Mouse (Mus musculus) left cerebral cortex, adult 18-20 months (tissue): ENCODE data around the gene Nme3. TPM values are rescaled to one million over a fixed set of nuclear protein-coding genes. Genes with fewer than 3 reads are reported as not detected.
A peak's percentile ranks its signal among the peaks of the same experiment; 100 is the strongest.
"Not testable (repeated sequence)": the region's sequence is repeated elsewhere in the genome, so short reads cannot be mapped to it uniquely, and the experiment has no call there.

Source experiments
- DNase-seq, 2 experiments: peaks; one replicate each; pipeline ENCODE4 v3.0.0; 2021 to 2022; ENCODE audit warnings: low spot score in 2 of 2, mixed read lengths in 1 of 2
- total RNA-seq, 2 experiments: library from RNA; stranded (reverse); gene quantifications; 2 replicates each; pipeline ENCODE4 v1.2.3; 2021

Gene Nme3
- total RNA-seq, 2 experiments from 2014 or later = 51.8 to 54.1 TPM

GRCm38 (mm10) chr17:24898041-24898854 is 1.9 kb downstream of the Nme3 start:
- DNase-seq = no peak

DNA sequence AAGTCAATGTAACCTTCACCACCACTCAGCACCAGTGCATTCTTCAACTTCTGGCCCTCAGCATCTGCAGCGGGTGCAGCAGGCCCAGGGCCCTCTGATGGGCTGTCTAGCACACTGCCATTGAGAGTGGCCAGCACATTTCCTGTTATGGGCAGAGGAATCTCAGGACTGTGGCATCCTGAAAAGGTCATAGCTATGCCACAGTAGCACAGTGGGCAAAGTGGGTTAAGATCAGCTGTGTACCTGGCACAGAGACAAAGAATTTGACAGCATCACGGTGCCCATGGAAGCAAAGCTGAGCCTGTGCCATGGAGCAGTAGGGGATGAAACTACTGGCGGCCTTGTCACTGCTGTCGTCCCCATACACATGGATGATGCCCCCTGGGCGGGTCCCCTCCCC is 2.9 kb downstream of the Nme3 start:
- DNase-seq = no peak

GRCm38 (mm10) chr17:24900014-24900413 is 3.7 kb downstream of the Nme3 start:
- no peak for DNase-seq

- no peak for DNase-seq
Observed at GRCm38 (mm10) chr17:24902124-24902523, 5.8 kb downstream of the Nme3 start.

- DNase-seq = no peak
Observed at GRCm38 (mm10) chr17:24902671-24903474, 6.6 kb downstream of the Nme3 start.

GRCm38 (mm10) chr17:24903767-24904166 is 7.5 kb downstream of the Nme3 start:
- no peak for DNase-seq

- no peak for DNase-seq
Observed at GRCm38 (mm10) chr17:24907591-24907990, 11.3 kb downstream of the Nme3 start.

- DNase-seq = no peak
Observed at GRCm38 (mm10) chr17:24913984-24914383, 17.7 kb downstream of the Nme3 start.

- no peak for DNase-seq
Observed at GRCm38 (mm10) chr17:24923246-24923645, 26.9 kb downstream of the Nme3 start.

GRCm38 (mm10) chr17:24929506-24929905 is 33.2 kb downstream of the Nme3 start:
- DNase-seq = no peak

DNA sequence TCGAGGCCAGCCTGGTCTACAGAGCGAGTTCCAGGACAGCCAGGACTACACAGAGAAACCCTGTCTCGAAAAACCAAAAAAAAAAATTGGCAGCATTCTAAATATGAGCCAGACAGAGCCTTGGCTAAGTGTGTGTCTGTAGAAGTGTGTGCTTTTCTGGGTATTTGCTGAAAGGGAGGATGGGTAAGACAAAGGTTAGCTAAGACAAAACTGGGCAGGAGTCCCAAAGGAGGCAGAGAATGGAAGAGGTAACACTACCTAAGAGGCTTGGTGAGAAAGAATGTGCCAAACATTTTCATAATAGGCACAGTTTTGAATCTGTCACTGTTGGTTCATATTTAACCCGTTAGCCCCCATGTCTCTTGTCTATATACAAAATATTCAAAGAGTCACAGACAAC is 36.1 kb downstream of the Nme3 start:
- no peak for DNase-seq

DNA sequence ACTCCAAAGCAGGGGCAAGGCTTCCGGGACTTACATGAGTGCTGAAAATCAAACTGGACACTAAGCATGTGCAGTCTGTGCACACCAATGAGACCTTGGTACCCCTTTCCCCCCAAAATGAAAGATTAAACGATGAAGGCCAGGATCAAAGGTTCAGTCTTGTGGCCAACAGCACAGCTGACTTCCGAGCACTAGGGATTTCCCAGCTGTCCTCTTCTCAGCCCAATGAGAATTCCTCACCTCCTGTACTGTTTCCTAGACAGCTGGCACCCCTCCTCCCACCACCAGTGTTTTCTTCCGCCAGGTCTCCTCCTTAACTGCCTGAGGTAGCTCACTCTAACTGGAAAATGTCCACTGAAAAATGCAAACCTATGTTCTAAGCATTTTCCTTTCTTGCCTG is 36.9 kb downstream of the Nme3 start:
- no peak for DNase-seq

GRCm38 (mm10) chr17:24934926-24935325 is 38.6 kb downstream of the Nme3 start:
- no peak for DNase-seq

DNA sequence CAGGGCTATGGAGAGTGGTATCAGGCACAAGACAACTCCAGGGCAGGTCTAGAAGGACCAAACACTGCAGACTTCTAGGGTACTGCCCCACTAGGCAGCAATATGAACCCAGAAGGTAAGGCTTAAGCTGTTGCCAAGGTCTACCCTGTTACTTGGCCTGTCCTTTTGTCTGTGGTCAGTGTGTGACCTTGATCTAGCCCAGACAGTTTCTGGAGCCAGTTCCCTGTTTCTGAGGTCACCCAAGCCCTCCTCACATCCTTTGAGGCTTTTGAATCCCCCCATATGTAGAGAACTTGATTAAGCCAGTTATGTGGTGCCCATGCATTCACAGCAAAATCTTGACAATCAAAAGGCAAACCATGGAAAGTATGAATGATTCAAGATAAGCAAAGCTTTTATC is 39.4 kb downstream of the Nme3 start:
- DNase-seq = no peak

DNA sequence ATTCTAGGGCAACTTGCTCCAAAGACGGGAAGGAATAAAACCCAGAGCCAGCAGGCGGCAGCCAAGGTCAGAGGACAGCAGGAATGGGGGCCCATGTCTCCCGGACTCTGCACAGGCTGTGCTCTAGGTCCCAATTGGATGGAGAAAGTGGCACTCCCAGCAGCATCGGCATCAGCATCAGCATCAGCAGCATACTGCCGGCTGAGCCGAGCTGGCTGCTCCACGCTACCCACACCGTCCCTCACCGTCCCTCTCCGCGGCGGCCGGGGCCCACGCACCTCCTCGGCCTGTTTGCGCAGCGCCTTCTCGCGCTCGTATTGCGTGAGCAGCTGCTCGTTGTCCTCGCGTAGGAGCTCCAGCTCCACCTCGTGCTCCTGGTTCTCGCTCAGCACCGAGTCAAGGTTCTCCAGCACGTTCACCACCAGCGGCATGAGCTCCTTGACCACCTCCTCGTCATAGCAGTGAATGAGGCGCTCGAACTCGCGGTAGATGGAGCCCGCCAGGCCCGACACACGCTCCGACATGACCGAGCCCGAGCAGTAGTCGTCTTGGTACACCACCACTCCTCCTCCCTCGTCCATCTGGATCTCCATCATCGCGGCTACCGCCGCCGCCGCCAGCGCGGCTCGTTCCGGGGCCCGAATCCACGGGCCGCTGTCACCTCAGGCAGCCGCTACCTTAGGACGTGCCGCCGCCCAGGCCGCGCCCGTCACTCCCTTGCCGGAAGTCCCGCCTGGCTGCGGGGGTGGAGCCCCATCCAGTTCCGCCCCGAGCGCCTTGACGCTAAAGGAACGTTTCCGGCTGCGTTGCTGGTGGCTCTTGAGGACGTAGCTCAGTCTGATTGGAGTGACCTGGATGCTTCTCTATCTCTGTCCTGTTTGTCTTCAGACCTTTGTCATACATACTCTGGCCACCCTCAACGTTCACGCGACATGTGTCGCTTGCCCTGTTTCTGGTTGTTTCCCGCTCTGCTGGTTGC is 40.2 kb downstream of the Nme3 start, which contains the start of gene Mapk8ip3:
Gene Mapk8ip3 (minus strand): TSS at position 719 of the 979 bp plus-strand sequence.
- peak; percentile 97 to 98 for DNase-seq

- no peak for DNase-seq
Observed at GRCm38 (mm10) chr17:24937266-24937665, 41.0 kb downstream of the Nme3 start.

- DNase-seq = peak; percentile 24 to 48
Observed at GRCm38 (mm10) chr17:24942453-24942852, 46.2 kb downstream of the Nme3 start.

- DNase-seq = peak; percentile 50 to 76
Observed at GRCm38 (mm10) chr17:24943036-24943435, 46.7 kb downstream of the Nme3 start.

GRCm38 (mm10) chr17:24943589-24943988 is 47.3 kb downstream of the Nme3 start:
- DNase-seq = not testable (repeated sequence)
